Mouse (Mus musculus) midbrain, embryonic 10.5 days (tissue): ENCODE results near the gene Olfr148. TPM values are rescaled to one million over a fixed set of nuclear protein-coding genes. Genes with fewer than 3 reads are reported as not detected.

Source experiments
- DNase-seq: peaks from one replicate; pipeline ENCODE4 v3.0.0-alpha.2; 2017; ENCODE audit warnings: low spot score
- H3K27ac ChIP-seq: fragments of 300-500 bp; sonication (generic); replicated peaks from 2 replicates; pipeline ENCODE4 v1.5.1; 2016; ENCODE audit warnings: mild to moderate bottlenecking
- H3K27me3 ChIP-seq: fragments of 300-500 bp; sonication (generic); 2 replicates; pipeline ENCODE4 v1.6.1; 2016; ENCODE audit warnings: low read depth, mild to moderate bottlenecking; ENCODE audit not compliant: poor library complexity, severe bottlenecking
- H3K36me3 ChIP-seq: fragments of 300-500 bp; sonication (generic); 2 replicates; pipeline ENCODE4 v1.6.1; 2016; ENCODE audit warnings: mild to moderate bottlenecking, moderate library complexity
- H3K4me1 ChIP-seq: fragments of 300-500 bp; sonication (generic); 2 replicates; pipeline ENCODE4 v1.6.1; 2016
- H3K4me3 ChIP-seq: fragments of 300-500 bp; sonication (generic); 2 replicates; pipeline ENCODE4 v1.5.1; 2016; ENCODE audit warnings: mild to moderate bottlenecking, moderate library complexity
- H3K9me3 ChIP-seq: fragments of 300-500 bp; sonication (generic); replicated peaks from 2 replicates; pipeline ENCODE4 v1.6.1; 2016; ENCODE audit warnings: mild to moderate bottlenecking
- WGBS: fragments of 180-500 bp; shearing (Covaris S2); methylation state at CpG from one replicate; pipeline ENCODE4 v1.1.7; 2016; 5-methylcytosine and 5-hydroxymethylcytosine counted together
- polyA plus RNA-seq: library from polyadenylated mRNA; unstranded; fragments of >200 nt; fragmentation: Nextera tagmentation; extraction: Ambion mirVana; gene quantifications from 2 replicates; pipeline ENCODE4 v1.2.1, GENCODE M21; 2016

Olfr148 gene
- polyA plus RNA-seq, 1 experiment from 2014 or later, result not detected

GRCm38 (mm10) chr9:39633913-39634594, 23.6 kb downstream of the Olfr148 start:
- no peak for DNase-seq
- H3K27me3 ChIP-seq, result no peaks in the 10 kb centered on the region
- no peaks in the 10 kb centered on the region for H3K36me3 ChIP-seq
- no peaks in the 10 kb centered on the region for H3K9me3 ChIP-seq
- H3K4me1 ChIP-seq, result no peaks in the 10 kb centered on the region
- no peak overlapping the region for H3K4me3 ChIP-seq
- H3K27ac ChIP-seq, result no peak overlapping the region
- 39% methylated on average over 4 of the region's 4 CpGs for WGBS

- no peak within 1 kb of the TSS for H3K4me3 ChIP-seq
- H3K36me3 ChIP-seq, result no peaks in the 10 kb centered on the region
- H3K4me1 ChIP-seq, result no peaks in the 10 kb centered on the region
- H3K27ac ChIP-seq, result no peak within 1 kb of the TSS
- no peaks in the 10 kb centered on the region for H3K27me3 ChIP-seq
- DNase-seq, result no peak
- no peaks in the 10 kb centered on the region for H3K9me3 ChIP-seq
These were observed 34.3 kb downstream of the Olfr148 start, which contains the start of gene Olfr961 for GRCm38 (mm10) chr9:39644785-39645184. Olfr961 (plus strand) TSS chr9:39645085.

GRCm38 (mm10) chr9:39647382-39647781, 36.9 kb downstream of the Olfr148 start:
- DNase-seq, result no peak
- Histone ChIP-seq H3K27me3 (no peaks in the 10 kb centered on the region), H3K4me1 (no peaks in the 10 kb centered on the region), H3K4me3 (no peak overlapping the region), H3K27ac (no peak overlapping the region), H3K9me3 (no peaks in the 10 kb centered on the region), H3K36me3 (no peaks in the 10 kb centered on the region)
- 91% methylated on average over 4 of the region's 4 CpGs for WGBS

- 77% methylated on average over 6 of the region's 6 CpGs for WGBS
These were observed 44.4 kb downstream of the Olfr148 start for GRCm38 (mm10) chr9:39654756-39655396.

More at GRCm38 (mm10) chr9:39654756-39655396, 44.4 kb downstream of the Olfr148 start:
- no peak overlapping the region for H3K4me3 ChIP-seq
- H3K4me1 ChIP-seq, result no peaks in the 10 kb centered on the region
- DNase-seq, result no peak
- no peaks in the 10 kb centered on the region for H3K27me3 ChIP-seq
- no peaks in the 10 kb centered on the region for H3K36me3 ChIP-seq
- no peaks in the 10 kb centered on the region for H3K9me3 ChIP-seq
- no peak overlapping the region for H3K27ac ChIP-seq

Other genes with a start within 250 kb of the Olfr148 start
- gene Olfr951, start 223.2 kb upstream of the Olfr148 start, polyA plus RNA-seq, result not detected in 2 replicates
- not detected in 2 replicates for gene Olfr952, start 183.5 kb upstream of the Olfr148 start, polyA plus RNA-seq
- not detected in 2 replicates for gene Olfr954, start 154.0 kb upstream of the Olfr148 start, polyA plus RNA-seq
- gene Olfr955, start 138.7 kb upstream of the Olfr148 start, polyA plus RNA-seq, result not detected in 2 replicates
- gene Olfr44, start 116.7 kb upstream of the Olfr148 start, polyA plus RNA-seq, result not detected in 2 replicates
- not detected in 2 replicates for gene Olfr957, start 94.8 kb upstream of the Olfr148 start, polyA plus RNA-seq
- gene Olfr958, start 56.6 kb upstream of the Olfr148 start, polyA plus RNA-seq, result not detected in 2 replicates
- gene Olfr959, start 35.1 kb upstream of the Olfr148 start, polyA plus RNA-seq, result not detected in 2 replicates
- gene AW551984, start 6.3 kb upstream of the Olfr148 start, polyA plus RNA-seq, result 6.0 and 9.9 TPM in 2 replicates
- gene Olfr960, start 10.7 kb downstream of the Olfr148 start, polyA plus RNA-seq, result not detected in 2 replicates
- gene Olfr961, start 34.4 kb downstream of the Olfr148 start, polyA plus RNA-seq, result not detected in 2 replicates
- gene Olfr963, start 56.5 kb downstream of the Olfr148 start, polyA plus RNA-seq, result not detected in 2 replicates
- gene Olfr149, start 96.5 kb downstream of the Olfr148 start, polyA plus RNA-seq, result not detected in 2 replicates
- not detected in 2 replicates for gene Olfr965, start 100.7 kb downstream of the Olfr148 start, polyA plus RNA-seq
- not detected in 2 replicates for gene Olfr150, start 120.3 kb downstream of the Olfr148 start, polyA plus RNA-seq
- not detected in 2 replicates for gene Olfr967, start 135.6 kb downstream of the Olfr148 start, polyA plus RNA-seq
- gene Olfr968, start 172.6 kb downstream of the Olfr148 start, polyA plus RNA-seq, result not detected in 2 replicates
- not detected in 2 replicates for gene Olfr969, start 180.3 kb downstream of the Olfr148 start, polyA plus RNA-seq
- gene Olfr970, start 198.2 kb downstream of the Olfr148 start, polyA plus RNA-seq, result not detected in 2 replicates
- not detected in 2 replicates for gene Olfr971, start 226.2 kb downstream of the Olfr148 start, polyA plus RNA-seq